Mouse (Mus musculus): Measurements from ENCODE around the gene Ncoa5. TPM values are rescaled to one million over a fixed set of nuclear protein-coding genes. Genes with fewer than 3 reads are reported as not detected.

Ncoa5 gene
- polyA plus RNA-seq, 1 experiment = 48.0 TPM

DNA sequence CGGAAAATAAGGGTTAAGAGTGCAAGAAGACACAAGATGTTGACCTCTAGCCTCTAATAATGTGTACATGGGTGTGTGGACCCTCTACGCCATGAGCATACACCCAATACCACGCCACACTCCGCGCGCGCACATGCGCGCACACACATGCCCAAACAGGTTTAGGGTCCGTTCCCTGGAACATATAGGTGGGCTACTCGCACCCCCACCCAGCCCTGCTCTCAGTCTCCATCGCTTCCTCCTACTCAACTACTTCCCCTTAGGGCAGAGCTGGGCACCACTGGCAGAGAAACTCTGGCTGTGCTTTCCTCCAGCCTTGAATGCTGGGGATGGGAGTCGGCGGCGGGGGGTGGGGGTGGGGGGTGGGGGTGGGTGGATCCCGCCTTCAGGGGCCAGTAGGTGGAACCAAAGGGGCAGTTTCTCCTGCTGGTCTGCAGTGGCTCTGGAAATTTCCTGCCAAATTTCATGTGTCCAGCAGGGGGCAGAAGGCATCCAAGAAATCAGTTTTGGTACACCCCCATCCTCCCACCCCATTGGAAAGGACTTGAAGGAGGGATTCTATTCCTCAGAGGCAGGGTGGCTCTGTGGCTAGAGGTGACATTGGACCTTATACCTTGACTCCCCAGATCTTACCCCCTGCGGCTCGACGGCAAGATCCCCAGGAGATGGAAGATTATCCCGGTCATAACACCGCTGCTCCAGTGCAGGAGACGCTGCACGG, 35.6 kb upstream of the Ncoa5 start:
- TF ChIP-seq CTCF (IDR thresholded peaks at IDR 0.05; ENCODE audit: extremely low read depth, insufficient read depth, low read length) (peak; percentile 74), POLR2A (IDR thresholded peaks at IDR 0.05; ENCODE audit: extremely low read depth, insufficient read depth, low read length) (no peak)
- Histone ChIP-seq H3K27ac (ENCODE audit: insufficient read depth, low read length) (no peak overlapping the region), H3K4me1 (ENCODE audit: control insufficient read depth, insufficient read depth, low read length) (peaks cover 10% of the 10 kb centered on the region), H3K4me3 (ENCODE audit: insufficient read depth, low read length) (no peak overlapping the region)

DNA sequence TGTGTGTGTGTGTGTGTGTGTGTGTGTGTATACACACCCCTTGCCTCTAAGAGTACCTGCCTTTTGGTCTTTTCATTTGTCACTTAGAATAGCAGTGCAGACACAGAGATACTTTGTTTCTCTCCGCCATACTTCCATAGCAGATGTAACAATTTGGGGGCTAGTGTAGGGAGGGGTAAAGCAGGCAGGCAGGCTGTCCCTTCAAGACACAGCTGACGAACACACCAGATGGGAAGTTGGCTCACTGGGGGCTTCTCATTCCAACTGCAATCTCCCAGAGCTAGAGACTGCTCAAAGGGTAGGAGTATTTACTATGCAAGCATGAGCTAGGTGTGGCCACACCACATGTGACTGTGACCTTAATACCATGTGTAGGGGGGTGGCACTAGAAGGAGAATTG, 34.1 kb upstream of the Ncoa5 start:
- Histone ChIP-seq H3K4me3 (ENCODE audit: insufficient read depth, low read length) (no peak overlapping the region), H3K4me1 (ENCODE audit: control insufficient read depth, insufficient read depth, low read length) (peaks cover 8% of the 10 kb centered on the region), H3K27ac (ENCODE audit: insufficient read depth, low read length) (no peak overlapping the region)
- TF ChIP-seq CTCF (IDR thresholded peaks at IDR 0.05; ENCODE audit: extremely low read depth, insufficient read depth, low read length) = no peak

DNA sequence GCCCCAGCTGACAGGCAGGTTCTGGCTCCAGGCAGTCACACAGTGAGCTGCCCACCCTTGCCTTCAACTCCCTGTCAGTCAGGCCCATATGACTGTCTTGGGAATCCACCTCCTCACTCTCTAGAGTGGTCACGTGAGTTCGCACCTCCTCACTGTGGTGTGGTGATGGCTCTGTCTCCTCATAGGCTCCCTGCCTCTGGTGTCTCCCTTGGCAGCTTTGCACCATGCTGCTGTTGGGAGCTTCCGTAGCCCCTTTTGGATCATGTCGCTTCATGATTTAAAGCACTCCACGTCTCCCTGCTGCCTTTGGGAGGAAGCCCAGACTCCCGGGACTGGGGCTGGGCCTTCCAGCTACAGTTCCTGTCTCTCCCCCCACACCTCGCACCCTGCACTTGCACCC, 29.8 kb upstream of the Ncoa5 start:
- no peak overlapping the region for H3K27ac ChIP-seq (ENCODE audit: insufficient read depth, low read length)
- no peak for TF ChIP-seq CTCF (IDR thresholded peaks at IDR 0.05; ENCODE audit: extremely low read depth, insufficient read depth, low read length)
- TF ChIP-seq POLR2A (IDR thresholded peaks at IDR 0.05; ENCODE audit: extremely low read depth, insufficient read depth, low read length) = no peak
- no peak overlapping the region for H3K4me3 ChIP-seq (ENCODE audit: insufficient read depth, low read length)
- H3K4me1 ChIP-seq (ENCODE audit: control insufficient read depth, insufficient read depth, low read length) = peaks cover 3% of the 10 kb centered on the region

DNA sequence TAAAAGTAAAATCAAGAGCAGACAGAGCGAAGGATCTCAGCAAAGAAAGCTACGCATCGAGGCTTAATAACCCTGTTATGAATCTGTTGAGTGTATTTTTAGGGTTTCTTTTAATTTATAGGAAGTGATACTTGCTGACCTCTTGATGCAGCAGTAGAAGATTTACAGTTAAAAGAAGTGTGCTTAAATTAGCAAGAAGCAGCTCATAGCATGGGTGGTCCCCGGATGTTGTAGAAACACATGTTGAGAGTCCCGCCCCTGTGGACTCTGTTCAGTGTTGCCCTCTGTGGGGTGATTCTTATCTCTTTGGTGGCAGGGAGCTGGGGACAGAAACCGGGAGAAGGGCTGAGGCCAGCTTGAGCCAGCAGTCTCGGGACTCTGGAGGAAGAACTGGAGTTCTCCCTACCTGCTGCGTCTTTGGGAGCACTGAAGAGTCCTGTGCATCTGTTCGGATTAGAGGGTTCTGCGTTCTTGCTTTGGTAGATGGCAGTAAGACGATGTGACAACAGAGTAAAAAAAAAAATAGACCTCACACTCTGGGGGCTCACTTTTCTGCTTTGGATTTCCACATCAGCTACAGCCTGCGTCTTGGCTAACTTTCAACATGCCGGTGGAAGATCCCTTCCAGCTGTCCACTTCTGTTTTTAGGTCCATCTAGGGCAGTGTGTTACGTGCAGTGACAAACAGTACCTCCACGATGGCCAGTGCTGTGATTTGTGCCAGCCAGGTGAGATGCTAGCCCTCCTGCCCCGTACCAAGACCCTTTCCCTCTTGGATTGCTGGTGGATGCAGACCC, 27.2 kb upstream of the Ncoa5 start:
- no peak overlapping the region for H3K4me3 ChIP-seq (ENCODE audit: insufficient read depth, low read length)
- peaks cover 2% of the 10 kb centered on the region for H3K4me1 ChIP-seq (ENCODE audit: control insufficient read depth, insufficient read depth, low read length)
- H3K27ac ChIP-seq (ENCODE audit: insufficient read depth, low read length) = no peak overlapping the region
- TF ChIP-seq CTCF (IDR thresholded peaks at IDR 0.05; ENCODE audit: extremely low read depth, insufficient read depth, low read length) (no peak), POLR2A (IDR thresholded peaks at IDR 0.05; ENCODE audit: extremely low read depth, insufficient read depth, low read length) (no peak)

DNA sequence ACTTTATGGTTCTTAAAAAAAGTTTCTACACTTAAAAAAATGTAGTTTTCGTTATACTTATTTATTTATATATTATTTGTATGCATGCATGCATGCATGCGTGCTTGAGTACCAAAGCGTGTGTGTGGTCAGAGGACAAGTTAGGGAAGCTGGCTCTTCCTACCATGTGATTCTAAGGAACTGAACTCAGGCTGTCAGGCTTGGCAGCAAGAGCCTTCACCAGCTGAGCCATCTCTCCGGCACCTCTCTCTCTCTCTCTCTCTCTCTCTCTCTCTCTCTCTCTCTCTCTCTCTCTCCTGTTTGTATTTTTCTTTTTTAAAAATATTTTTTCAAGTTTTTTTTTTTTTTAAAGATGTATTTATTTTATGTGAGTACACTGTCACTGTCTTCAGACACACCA, 25.3 kb upstream of the Ncoa5 start:
- TF ChIP-seq POLR2A (IDR thresholded peaks at IDR 0.05; ENCODE audit: extremely low read depth, insufficient read depth, low read length) (no peak), CTCF (IDR thresholded peaks at IDR 0.05; ENCODE audit: extremely low read depth, insufficient read depth, low read length) (no peak)
- peaks cover 2% of the 10 kb centered on the region for H3K4me1 ChIP-seq (ENCODE audit: control insufficient read depth, insufficient read depth, low read length)

DNA sequence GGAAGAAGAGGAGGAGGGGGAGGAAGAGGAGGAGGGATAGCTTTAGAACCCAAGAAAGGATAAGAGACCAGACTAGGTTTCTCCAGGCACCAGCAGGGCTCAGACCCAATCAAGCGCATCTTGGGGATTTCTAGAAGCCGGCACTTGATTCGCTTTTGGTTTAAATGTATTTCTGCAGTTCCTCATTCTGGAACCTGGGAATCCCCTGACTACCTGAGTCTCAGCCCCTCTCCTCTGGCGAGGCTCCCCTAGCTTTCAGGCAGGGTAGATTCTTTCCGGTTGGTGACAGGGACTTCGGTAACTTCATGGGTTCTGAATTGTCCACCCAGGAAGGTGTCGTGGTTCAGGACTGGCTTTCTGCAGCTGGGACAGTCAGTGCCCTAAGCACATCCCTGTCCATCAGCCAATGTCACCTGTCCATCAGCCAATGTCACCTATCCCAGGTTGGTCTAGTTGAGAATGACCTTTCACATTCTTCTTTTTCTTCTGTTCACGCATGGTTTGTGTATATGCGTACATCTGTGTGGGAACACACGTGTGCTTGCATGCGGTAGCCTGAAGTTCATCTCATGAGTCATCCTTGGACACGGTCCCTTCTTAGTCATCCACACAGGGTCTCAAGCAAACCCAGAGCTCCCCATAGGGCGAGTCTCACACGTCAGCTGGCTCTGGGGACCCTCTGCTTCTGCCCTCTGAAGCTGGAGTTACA, 21.9 kb upstream of the Ncoa5 start:
- TF ChIP-seq POLR2A (IDR thresholded peaks at IDR 0.05; ENCODE audit: extremely low read depth, insufficient read depth, low read length) (no peak), CTCF (IDR thresholded peaks at IDR 0.05; ENCODE audit: extremely low read depth, insufficient read depth, low read length) (no peak)
- Histone ChIP-seq H3K27ac (ENCODE audit: insufficient read depth, low read length) (no peak overlapping the region), H3K4me1 (ENCODE audit: control insufficient read depth, insufficient read depth, low read length) (no peaks in the 10 kb centered on the region), H3K4me3 (ENCODE audit: insufficient read depth, low read length) (no peak overlapping the region)

More for the DNA sequence above, 25.3 kb upstream of the Ncoa5 start:
- Histone ChIP-seq H3K27ac (ENCODE audit: insufficient read depth, low read length) (no peak overlapping the region), H3K4me3 (ENCODE audit: insufficient read depth, low read length) (no peak overlapping the region)

DNA sequence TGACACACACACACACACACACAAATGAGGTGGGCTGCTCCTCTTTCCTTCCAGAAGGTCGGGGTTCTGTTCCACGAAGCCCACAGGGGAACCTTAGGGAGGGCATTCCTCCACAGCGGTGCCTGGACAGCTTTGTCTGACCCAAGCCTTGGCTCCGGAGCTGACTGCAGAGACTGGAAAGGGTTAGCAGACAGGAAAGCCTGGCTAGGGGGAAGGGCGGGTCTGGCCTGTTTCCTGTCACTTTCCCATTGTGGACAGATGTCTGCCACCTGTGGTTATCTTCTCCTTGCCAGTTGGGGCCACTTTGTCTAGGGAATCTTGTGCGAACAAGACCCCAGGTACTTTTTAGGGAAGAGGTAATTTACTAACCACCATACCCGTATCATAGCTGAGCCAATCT, 21.2 kb upstream of the Ncoa5 start:
- H3K4me3 ChIP-seq (ENCODE audit: insufficient read depth, low read length) = no peak overlapping the region
- H3K4me1 ChIP-seq (ENCODE audit: control insufficient read depth, insufficient read depth, low read length) = no peaks in the 10 kb centered on the region
- no peak overlapping the region for H3K27ac ChIP-seq (ENCODE audit: insufficient read depth, low read length)
- no peak for TF ChIP-seq POLR2A (IDR thresholded peaks at IDR 0.05; ENCODE audit: extremely low read depth, insufficient read depth, low read length)
- no peak for TF ChIP-seq CTCF (IDR thresholded peaks at IDR 0.05; ENCODE audit: extremely low read depth, insufficient read depth, low read length)

DNA sequence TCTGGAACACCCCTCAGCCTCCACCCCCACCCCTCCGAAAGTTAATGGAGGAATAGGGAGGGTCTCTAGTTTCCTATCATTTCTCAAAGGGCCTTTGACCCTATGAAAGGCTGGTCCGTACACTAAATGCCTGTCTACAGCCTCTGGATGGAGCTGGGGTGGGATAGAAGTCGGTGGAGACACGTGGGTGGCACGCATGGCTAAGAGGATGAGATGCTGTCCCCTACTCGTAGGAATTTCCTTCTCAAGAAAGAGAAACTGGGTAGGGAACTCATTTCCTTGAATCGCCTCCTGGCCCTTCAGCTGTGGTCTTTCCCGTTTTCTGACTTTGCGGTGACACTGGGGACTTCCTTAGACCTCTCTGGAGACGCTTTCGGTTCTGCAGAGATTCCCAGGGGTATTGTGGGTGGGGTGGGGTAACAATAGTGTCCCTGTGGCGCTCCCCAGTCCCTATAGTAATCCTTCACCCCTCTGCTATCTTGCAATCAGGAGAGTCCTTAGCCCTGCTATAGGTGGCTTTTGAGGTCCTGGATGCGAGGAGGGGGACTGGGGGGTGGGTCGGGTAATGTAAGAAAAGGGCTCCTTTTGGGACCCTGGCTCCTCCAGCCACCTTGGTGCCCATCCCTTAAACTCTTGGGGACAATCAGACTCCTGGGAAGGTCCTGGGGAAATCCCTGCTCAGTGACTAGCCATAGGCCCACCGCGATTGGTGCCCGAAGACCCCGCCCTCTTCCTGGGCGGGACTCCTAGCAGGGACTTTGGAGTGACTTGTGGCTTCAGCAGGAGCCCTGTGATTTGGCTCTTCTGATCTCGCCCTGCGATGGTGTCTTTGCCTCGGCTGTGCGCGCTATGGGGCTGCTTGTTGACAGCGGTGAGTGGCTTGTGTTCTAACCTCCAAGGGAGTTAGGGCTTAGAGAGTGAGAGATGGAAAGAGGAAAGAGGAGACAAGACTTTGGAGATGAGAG, 20.5 kb upstream of the Ncoa5 start, which contains the start of gene Cd40:
Cd40 (plus strand) TSS at position 740 of the 965 bp plus-strand sequence.
- H3K4me3 ChIP-seq (ENCODE audit: insufficient read depth, low read length) = no peak within 1 kb of the TSS
- no peaks in the 10 kb centered on the region for H3K4me1 ChIP-seq (ENCODE audit: control insufficient read depth, insufficient read depth, low read length)
- H3K27ac ChIP-seq (ENCODE audit: insufficient read depth, low read length) = no peak within 1 kb of the TSS
- TF ChIP-seq CTCF (IDR thresholded peaks at IDR 0.05; ENCODE audit: extremely low read depth, insufficient read depth, low read length) (no peak), POLR2A (IDR thresholded peaks at IDR 0.05; ENCODE audit: extremely low read depth, insufficient read depth, low read length) (no peak)

DNA sequence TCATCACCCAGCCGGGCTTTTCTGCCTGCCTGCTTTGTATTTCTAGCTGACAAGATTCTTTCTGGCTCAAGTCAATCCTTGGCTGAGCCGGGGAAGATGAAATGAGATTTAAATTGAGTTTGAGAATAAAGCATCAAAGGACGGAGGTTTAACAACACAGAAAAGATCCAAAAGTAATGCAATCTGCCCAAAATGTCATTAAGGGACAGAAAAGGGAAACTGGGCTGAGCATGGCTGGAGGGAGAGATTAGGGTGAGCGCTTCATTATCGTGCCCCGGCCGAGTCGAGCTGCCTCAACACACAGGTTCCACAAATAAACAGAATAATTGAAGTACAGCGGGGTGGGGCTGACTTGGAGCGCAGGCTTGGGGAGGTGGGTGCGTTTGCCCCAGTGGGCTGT, 16.9 kb upstream of the Ncoa5 start:
- Histone ChIP-seq H3K27ac (ENCODE audit: insufficient read depth, low read length) (no peak overlapping the region), H3K4me1 (ENCODE audit: control insufficient read depth, insufficient read depth, low read length) (no peaks in the 10 kb centered on the region)
- no peak for TF ChIP-seq CTCF (IDR thresholded peaks at IDR 0.05; ENCODE audit: extremely low read depth, insufficient read depth, low read length)
- TF ChIP-seq POLR2A (IDR thresholded peaks at IDR 0.05; ENCODE audit: extremely low read depth, insufficient read depth, low read length) = no peak

More for the DNA sequence above, 16.9 kb upstream of the Ncoa5 start:
- no peak overlapping the region for H3K4me3 ChIP-seq (ENCODE audit: insufficient read depth, low read length)

All from cortical plate, adult 2 months (tissue).